Mouse (Mus musculus) T-helper 17 cell (primary cell): ENCODE measurements around the gene Paxx.

Source experiments
- in situ Hi-C, 2 experiments: fragments of 300-600 bp; cut with MboI, MseI; formaldehyde crosslinking; loops; 1 replicate in 1 of 2; 2 replicates in 1 of 2; pipeline ENCODE4 v1.15.1; 2025; ENCODE audit warnings: high pct_unique_total_duplicates in 2 of 2

Gene Paxx

GRCm38 (mm10) chr2:25460551-25461309, at the start of gene Paxx:
Gene Paxx, minus strand, starts transcription at chr2:25461094.
- in situ Hi-C loops = loop anchor here in 1 of 2 experiments (5.0 kb wide), 1 partner anchor 87 kb away; the partner anchor contains the start of gene Traf2

- in situ Hi-C loops = no loop called here
Measured at GRCm38 (mm10) chr2:25509912-25510311, 49.0 kb upstream of the Paxx start.

- in situ Hi-C loops = no loop called here
Measured at GRCm38 (mm10) chr2:25506964-25507363, 46.1 kb upstream of the Paxx start.

- in situ Hi-C loops = no loop called here
Measured at GRCm38 (mm10) chr2:25505860-25506259, 45.0 kb upstream of the Paxx start.

- in situ Hi-C loops = loop anchor here in 1 of 2 experiments (5.0 kb wide), 1 partner anchor 72 kb away; the partner anchor contains the start of gene Phpt1
Measured at GRCm38 (mm10) chr2:25505000-25505399, 44.1 kb upstream of the Paxx start.

- in situ Hi-C loops = loop anchor here in 1 of 2 experiments (5.0 kb wide), 1 partner anchor 73 kb away; the partner anchor contains the start of gene Phpt1
Measured at GRCm38 (mm10) chr2:25504538-25504937, 43.6 kb upstream of the Paxx start.

- in situ Hi-C loops = loop anchor here in 1 of 2 experiments (5.0 kb wide), 1 partner anchor 75 kb away; the partner anchor contains the start of gene Phpt1
Measured at GRCm38 (mm10) chr2:25502726-25503125, 41.8 kb upstream of the Paxx start.

- in situ Hi-C loops = loop anchor here in 1 of 2 experiments (5.0 kb wide), 1 partner anchor 75 kb away; the partner anchor contains the start of gene Phpt1
Measured at GRCm38 (mm10) chr2:25501593-25502486, 40.9 kb upstream of the Paxx start, which contains the start of gene C8g. Gene C8g, minus strand, starts transcription at chr2:25501719.

GRCm38 (mm10) chr2:25500576-25501405, 39.9 kb upstream of the Paxx start, which contains the start of gene Fbxw5:
Gene Fbxw5, plus strand, starts transcription at chr2:25500750.
- in situ Hi-C loops = loop anchor here in 1 of 2 experiments (5.0 kb wide), 1 partner anchor 77 kb away; the partner anchor contains the start of gene Phpt1

GRCm38 (mm10) chr2:25500071-25500575, 39.2 kb upstream of the Paxx start:
- in situ Hi-C loops = loop anchor here in 1 of 2 experiments (5.0 kb wide), 1 partner anchor 77 kb away; the partner anchor contains the start of gene Phpt1

- in situ Hi-C loops = no loop called here
Measured at GRCm38 (mm10) chr2:25498622-25499478, 38.0 kb upstream of the Paxx start.

GRCm38 (mm10) chr2:25497846-25498575, 37.1 kb upstream of the Paxx start:
- in situ Hi-C loops = no loop called here

- in situ Hi-C loops = no loop called here
Measured at GRCm38 (mm10) chr2:25496462-25496861, 35.6 kb upstream of the Paxx start.

GRCm38 (mm10) chr2:25493476-25493961, 32.6 kb upstream of the Paxx start, which contains the start of gene Lcn12:
Gene Lcn12, minus strand, starts transcription at chr2:25493911.
- in situ Hi-C loops = no loop called here

- in situ Hi-C loops = no loop called here
Measured at GRCm38 (mm10) chr2:25492988-25493387, 32.1 kb upstream of the Paxx start.

- in situ Hi-C loops = no loop called here
Measured at GRCm38 (mm10) chr2:25488671-25489068, 27.8 kb upstream of the Paxx start.

GRCm38 (mm10) chr2:25487965-25488670, 27.2 kb upstream of the Paxx start:
- in situ Hi-C loops = no loop called here
